Mouse (Mus musculus) myocyte (in vitro differentiated cells): ENCODE measurements around the gene Cdkn2a.

ENCODE experiments used
- MAX ChIP-seq: IDR thresholded peaks from one replicate; pipeline ENCODE4 v1.6.1; 2011; ENCODE audit warnings: low read depth, mild to moderate bottlenecking, control low read depth
- MYOD1 ChIP-seq, 3 experiments: IDR thresholded peaks; one replicate each; pipeline ENCODE4 v1.6.1; 2011; ENCODE audit warnings: control low read depth in 2 of 3, low read depth in 2 of 3, mild to moderate bottlenecking in 2 of 3, moderate library complexity in 1 of 3; ENCODE audit not compliant: insufficient read length in 2 of 3, control insufficient read depth in 1 of 3
- POLR2A ChIP-seq: IDR thresholded peaks from one replicate; pipeline ENCODE4 v1.6.1; 2011; ENCODE audit warnings: low read depth, mild to moderate bottlenecking, control low read depth, moderate library complexity; ENCODE audit not compliant: insufficient read length
- POLR2AphosphoS2 ChIP-seq: IDR thresholded peaks from one replicate; pipeline ENCODE4 v1.6.1; 2011; ENCODE audit warnings: low read depth, control low read depth; ENCODE audit not compliant: insufficient read length
- TCF12 ChIP-seq: IDR thresholded peaks from one replicate; pipeline ENCODE4 v1.6.1; 2011; ENCODE audit warnings: mild to moderate bottlenecking, control low read depth; ENCODE audit not compliant: poor library complexity, insufficient read depth, severe bottlenecking
- USF1 ChIP-seq: IDR thresholded peaks from one replicate; pipeline ENCODE4 v1.6.1; 2011; ENCODE audit warnings: low read depth, mild to moderate bottlenecking, control low read depth, moderate library complexity

GRCm38 (mm10) chr4:89275811-89276584 lies 18.5 kb downstream of the Cdkn2a start:
- TF ChIP-seq POLR2A (no peak), USF1 (no peak), MYOD1 (IDR thresholded peaks at IDR 0.05; ENCODE audit: control insufficient read depth in 1 of 3, insufficient read length in 2 of 3, low read depth in 2 of 3) (no peak), TCF12 (no peak), POLR2AphosphoS2 (no peak), MAX (no peak)
